Mouse (Mus musculus) hindbrain, embryonic 10.5 days (tissue): ENCODE results near the gene Gm10310. TPM values are rescaled to one million over a fixed set of nuclear protein-coding genes. Genes with fewer than 3 reads are reported as not detected.
"Not testable (repeated sequence)": the region's sequence is repeated elsewhere in the genome, so short reads cannot be mapped to it uniquely, and the experiment has no call there.

Experiments used
- DNase-seq: peaks from one replicate; pipeline ENCODE4 v3.0.0-alpha.2; 2017; ENCODE audit warnings: low spot score
- H3K27ac ChIP-seq: fragments of 300-500 bp; sonication (generic); 2 replicates; pipeline ENCODE4 v1.5.1; 2016; ENCODE audit warnings: mild to moderate bottlenecking, moderate library complexity
- H3K27me3 ChIP-seq: fragments of 300-500 bp; sonication (generic); 2 replicates; pipeline ENCODE4 v1.6.1; 2016; ENCODE audit warnings: mild to moderate bottlenecking; ENCODE audit not compliant: poor library complexity, insufficient read depth, severe bottlenecking
- H3K36me3 ChIP-seq: fragments of 300-500 bp; sonication (generic); 2 replicates; pipeline ENCODE4 v1.6.1; 2016; ENCODE audit warnings: mild to moderate bottlenecking, moderate library complexity
- H3K4me1 ChIP-seq: fragments of 300-500 bp; sonication (generic); replicated peaks from 2 replicates; pipeline ENCODE4 v1.6.1; 2016; ENCODE audit warnings: mild to moderate bottlenecking
- H3K4me3 ChIP-seq: fragments of 300-500 bp; sonication (generic); 2 replicates; pipeline ENCODE4 v1.5.1; 2016; ENCODE audit warnings: mild to moderate bottlenecking, moderate library complexity
- H3K9me3 ChIP-seq: fragments of 300-500 bp; sonication (generic); 2 replicates; pipeline ENCODE4 v1.6.1; 2016; ENCODE audit warnings: mild to moderate bottlenecking, moderate library complexity
- WGBS: fragments of 180-500 bp; shearing (Covaris S2); methylation state at CpG from one replicate; pipeline ENCODE4 v1.1.7; 2016; 5-methylcytosine and 5-hydroxymethylcytosine counted together
- polyA plus RNA-seq: library from polyadenylated mRNA; unstranded; fragments of >200 nt; fragmentation: Nextera tagmentation; extraction: Ambion mirVana; gene quantifications from 2 replicates; pipeline ENCODE4 v1.2.1, GENCODE M21; 2016

Gene Gm10310
- polyA plus RNA-seq, result not detected in 2 replicates

DNA sequence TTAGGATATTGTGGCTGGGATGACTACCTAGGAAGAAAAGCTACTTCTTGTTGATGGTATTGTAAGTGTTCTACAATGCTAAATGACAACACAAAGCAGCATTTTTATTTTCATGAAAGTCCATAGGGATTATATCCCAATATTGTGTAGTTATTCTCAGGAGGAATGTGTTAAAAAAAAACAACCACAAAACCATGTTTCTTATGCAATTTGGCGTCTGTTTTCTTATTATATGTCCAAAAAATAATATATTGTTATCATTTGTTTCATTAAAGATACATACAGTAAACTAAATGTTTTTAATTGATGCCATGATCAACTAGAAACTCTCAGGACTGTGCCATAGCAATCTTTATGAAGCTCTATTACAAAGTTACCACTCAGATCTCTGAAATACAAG is at the start of gene Gm10310:
Gene Gm10310, minus strand, starts transcription at position 101 of the 400 bp plus-strand sequence.
- H3K27ac ChIP-seq, DNase-seq, H3K36me3 ChIP-seq, H3K4me1 ChIP-seq, H3K4me3 ChIP-seq, H3K9me3 ChIP-seq, H3K27me3 ChIP-seq: not testable (repeated sequence)
- WGBS, result no CpG with 5 or more reads among the region's 1 CpGs

DNA sequence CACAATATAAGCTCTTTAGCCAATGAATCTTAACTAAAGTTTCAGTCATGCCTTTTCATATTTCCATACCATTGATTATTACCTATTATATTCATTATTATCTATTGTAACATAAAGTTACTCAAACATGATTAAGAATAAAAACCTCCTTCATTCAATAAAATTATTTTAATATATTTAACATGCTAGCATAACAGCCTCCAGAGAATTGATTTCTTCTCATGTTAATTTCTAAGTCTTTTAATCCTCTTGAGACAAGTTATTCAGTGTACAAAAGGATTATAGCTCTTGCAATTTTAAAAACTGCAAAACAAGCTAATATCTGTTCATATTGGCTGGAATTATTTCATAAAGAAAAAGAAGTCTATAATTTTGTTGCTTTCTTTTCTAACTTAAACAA is 45.2 kb upstream of the Gm10310 start, which contains the start of gene Olfr821:
Gene Olfr821, plus strand, starts transcription at position 301 of the 400 bp plus-strand sequence.
- Histone ChIP-seq H3K27ac (no peak within 1 kb of the TSS), H3K4me3 (no peak within 1 kb of the TSS), H3K9me3 (no peaks in the 10 kb centered on the region), H3K36me3 (no peaks in the 10 kb centered on the region), H3K27me3 (no peaks in the 10 kb centered on the region), H3K4me1 (no peaks in the 10 kb centered on the region)
- DNase-seq, result no peak

DNA sequence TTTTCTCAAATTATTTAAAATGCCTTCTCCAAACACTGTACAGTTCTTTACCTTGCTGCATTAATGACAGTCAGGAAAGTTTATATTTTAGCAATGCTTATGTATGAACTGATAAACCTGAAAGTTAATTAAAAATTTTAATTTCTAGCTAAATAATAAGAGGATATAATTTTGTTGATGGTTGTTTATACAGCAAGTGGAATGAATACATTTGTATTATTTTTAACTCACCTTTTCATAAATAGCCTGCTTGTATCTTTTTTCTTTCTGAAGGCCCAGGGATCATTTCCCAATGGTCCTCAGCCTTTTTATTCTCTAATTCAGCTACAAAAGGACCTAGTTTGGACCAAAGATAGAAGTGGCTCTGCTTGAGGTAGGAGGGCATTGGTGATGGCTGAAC is 27.5 kb upstream of the Gm10310 start, which contains the start of gene Olfr820:
Gene Olfr820, plus strand, starts transcription at position 301 of the 400 bp plus-strand sequence.
- no peaks in the 10 kb centered on the region for H3K4me1 ChIP-seq
- H3K9me3 ChIP-seq, result no peaks in the 10 kb centered on the region
- no peak within 1 kb of the TSS for H3K4me3 ChIP-seq
- no peaks in the 10 kb centered on the region for H3K36me3 ChIP-seq
- no peaks in the 10 kb centered on the region for H3K27me3 ChIP-seq
- no peak for DNase-seq
- H3K27ac ChIP-seq, result no peak within 1 kb of the TSS

- not testable (repeated sequence) for H3K4me3 ChIP-seq, H3K27me3 ChIP-seq, H3K27ac ChIP-seq, H3K4me1 ChIP-seq, DNase-seq, H3K36me3 ChIP-seq
- WGBS, result 90% methylated on average over 4 of the region's 4 CpGs
- peaks cover 12% of the 10 kb centered on the region; the same call in 1 of the 2 replicates for H3K9me3 ChIP-seq
Measured at GRCm38 (mm10) chr10:130005366-130005765, 20.5 kb upstream of the Gm10310 start.

GRCm38 (mm10) chr10:130004104-130004503 is 19.2 kb upstream of the Gm10310 start:
- WGBS, result 89% methylated on average over 4 of the region's 4 CpGs
- not testable (repeated sequence) for H3K4me3 ChIP-seq, H3K27me3 ChIP-seq, H3K36me3 ChIP-seq, H3K27ac ChIP-seq, DNase-seq, H3K4me1 ChIP-seq
- H3K9me3 ChIP-seq, result peaks cover 12% of the 10 kb centered on the region; the same call in 1 of the 2 replicates

GRCm38 (mm10) chr10:129981867-129982266 is 3.0 kb downstream of the Gm10310 start:
- H3K4me3 ChIP-seq, H3K9me3 ChIP-seq, DNase-seq, H3K27ac ChIP-seq, H3K4me1 ChIP-seq, H3K27me3 ChIP-seq, H3K36me3 ChIP-seq: not testable (repeated sequence)
- WGBS, result no CpG with 5 or more reads among the region's 3 CpGs

- not testable (repeated sequence) for H3K27ac ChIP-seq, H3K9me3 ChIP-seq, H3K4me3 ChIP-seq, DNase-seq, H3K4me1 ChIP-seq, H3K27me3 ChIP-seq, H3K36me3 ChIP-seq
- WGBS, result no CpG with 5 or more reads among the region's 2 CpGs
Measured at GRCm38 (mm10) chr10:129976040-129976439, 8.8 kb downstream of the Gm10310 start, which contains the start of gene Olfr247. TSS of gene Olfr247 (minus strand) at chr10:129976140.

DNA sequence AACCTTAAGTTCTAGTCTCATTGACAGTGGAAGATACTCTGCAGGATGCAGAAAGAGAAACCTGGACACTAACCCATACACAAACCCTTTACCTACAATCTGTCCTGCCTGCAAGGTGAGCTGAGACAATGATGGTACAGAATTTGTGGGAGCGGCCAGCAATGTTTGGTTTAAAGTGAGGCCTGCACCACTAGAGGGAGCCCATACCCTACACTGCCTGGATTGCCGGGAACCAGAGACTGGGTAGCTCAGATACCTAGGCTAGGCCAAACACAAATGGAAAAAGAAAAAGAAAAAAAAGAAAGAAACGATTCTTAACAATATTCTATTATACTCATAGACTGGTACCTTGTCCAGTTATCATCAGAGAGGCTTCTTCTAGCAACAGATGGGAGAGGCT is 11.9 kb downstream of the Gm10310 start:
- not testable (repeated sequence) for H3K27me3 ChIP-seq, H3K4me3 ChIP-seq, H3K27ac ChIP-seq, H3K4me1 ChIP-seq, H3K36me3 ChIP-seq, DNase-seq, H3K9me3 ChIP-seq
- whole genome bisulfite sequencing, result no CpG with 5 or more reads among the region's 3 CpGs

DNA sequence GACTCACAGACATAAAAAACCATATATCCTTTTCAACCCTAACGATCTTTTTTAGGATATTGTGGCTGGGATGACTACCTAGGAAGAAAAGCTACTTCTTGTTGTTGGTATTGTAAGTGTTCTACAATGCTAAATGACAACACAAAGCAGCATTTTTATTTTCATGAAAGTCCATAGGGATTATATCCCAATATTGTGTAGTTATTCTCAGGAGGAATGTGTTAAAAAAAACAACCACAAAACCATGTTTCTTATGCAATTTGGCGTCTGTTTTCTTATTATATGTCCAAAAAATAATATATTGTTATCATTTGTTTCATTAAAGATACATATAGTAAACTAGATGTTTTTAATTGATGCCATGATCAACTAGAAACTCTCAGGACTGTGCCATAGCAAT is 17.7 kb downstream of the Gm10310 start, which contains the start of gene Olfr819:
Gene Olfr819, minus strand, starts transcription at position 101 of the 400 bp plus-strand sequence.
- not testable (repeated sequence) for H3K27me3 ChIP-seq, H3K4me1 ChIP-seq, H3K36me3 ChIP-seq, H3K9me3 ChIP-seq, H3K27ac ChIP-seq, H3K4me3 ChIP-seq, DNase-seq
- WGBS, result 84% methylated on average over 2 of the region's 2 CpGs

DNA sequence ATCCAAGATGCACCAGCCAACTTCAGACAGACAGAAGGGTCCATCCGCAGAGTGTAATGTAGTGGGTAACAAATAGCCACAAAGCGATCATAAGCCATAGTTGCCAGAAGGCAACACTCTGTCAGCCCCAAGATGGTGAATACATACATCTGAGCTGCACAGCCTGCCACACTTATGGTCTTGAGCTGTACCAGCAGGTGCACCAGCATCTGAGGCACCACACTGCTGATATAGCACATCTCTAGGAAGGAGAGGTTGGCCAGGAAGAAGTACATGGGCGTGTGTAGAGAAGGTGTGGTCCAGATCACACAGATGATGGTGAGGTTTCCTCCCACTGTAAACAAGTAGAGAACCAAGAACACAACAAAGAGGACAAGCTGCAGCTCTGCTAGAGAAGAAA is 18.6 kb downstream of the Gm10310 start:
- not testable (repeated sequence) for H3K4me1 ChIP-seq, H3K4me3 ChIP-seq, H3K36me3 ChIP-seq, H3K27me3 ChIP-seq, H3K27ac ChIP-seq, DNase-seq, H3K9me3 ChIP-seq
- 98% methylated on average over 2 of the region's 3 CpGs for WGBS

DNA sequence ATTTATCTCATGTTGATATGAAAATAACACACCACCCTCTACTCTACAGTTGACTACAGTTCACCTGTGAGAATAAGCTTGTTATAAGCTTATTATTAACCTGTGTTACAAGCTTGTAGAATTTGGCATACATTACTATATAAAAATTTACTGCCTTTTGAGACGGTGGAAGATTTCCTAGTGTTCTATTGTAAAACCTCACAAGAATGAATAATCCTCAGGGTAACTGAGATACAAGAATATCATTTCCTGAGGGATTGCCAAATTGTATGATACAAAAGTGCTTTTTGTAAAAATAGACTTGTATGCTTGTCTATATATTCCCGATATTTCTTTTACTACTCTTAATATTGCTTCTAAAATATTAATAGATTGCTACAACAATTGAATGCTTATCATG is 35.9 kb downstream of the Gm10310 start, which contains the start of gene Olfr818:
Gene Olfr818, minus strand, starts transcription at position 101 of the 400 bp plus-strand sequence.
- DNase-seq, result no peak
- Histone ChIP-seq H3K4me3 (no peak within 1 kb of the TSS), H3K9me3 (no peaks in the 10 kb centered on the region), H3K27ac (no peak within 1 kb of the TSS), H3K36me3 (no peaks in the 10 kb centered on the region), H3K27me3 (no peaks in the 10 kb centered on the region), H3K4me1 (no peaks in the 10 kb centered on the region)
- WGBS, result 95% methylated on average over 2 of the region's 2 CpGs

Other genes starting within 250 kb of the Gm10310 start
- gene Olfr806, start 243.1 kb downstream of the Gm10310 start, polyA plus RNA-seq, result not detected in 2 replicates
- not detected in 2 replicates for gene Olfr807, start 227.3 kb downstream of the Gm10310 start, polyA plus RNA-seq
- not detected in 2 replicates for gene Olfr808, start 219.6 kb downstream of the Gm10310 start, polyA plus RNA-seq
- gene Olfr809, start 210.4 kb downstream of the Gm10310 start, polyA plus RNA-seq, result not detected in 2 replicates
- gene Olfr810, start 190.1 kb downstream of the Gm10310 start, polyA plus RNA-seq, result not detected in 2 replicates
- not detected in 2 replicates for gene Olfr811, start 180.7 kb downstream of the Gm10310 start, polyA plus RNA-seq
- not detected in 2 replicates for gene Olfr812, start 139.0 kb downstream of the Gm10310 start, polyA plus RNA-seq
- not detected in 2 replicates for gene Olfr813, start 129.7 kb downstream of the Gm10310 start, polyA plus RNA-seq
- not detected in 2 replicates for gene Olfr814, start 105.2 kb downstream of the Gm10310 start, polyA plus RNA-seq
- gene Olfr815, start 79.2 kb downstream of the Gm10310 start, polyA plus RNA-seq, result not detected in 2 replicates
- gene Olfr816, start 69.5 kb downstream of the Gm10310 start, polyA plus RNA-seq, result not detected in 2 replicates
- not detected in 2 replicates for gene Olfr818, start 36.0 kb downstream of the Gm10310 start, polyA plus RNA-seq
- gene Olfr819, start 17.8 kb downstream of the Gm10310 start, polyA plus RNA-seq, result not detected in 2 replicates
- gene Olfr247, start 8.9 kb downstream of the Gm10310 start, polyA plus RNA-seq, result not detected in 2 replicates
- gene Olfr820, start 27.6 kb upstream of the Gm10310 start, polyA plus RNA-seq, result not detected in 2 replicates
- not detected in 2 replicates for gene Olfr821, start 45.3 kb upstream of the Gm10310 start, polyA plus RNA-seq
- gene Olfr822, start 86.1 kb upstream of the Gm10310 start, polyA plus RNA-seq, result not detected in 2 replicates
- not detected in 2 replicates for gene Olfr823, start 130.3 kb upstream of the Gm10310 start, polyA plus RNA-seq
- not detected in 2 replicates for gene Olfr824, start 144.9 kb upstream of the Gm10310 start, polyA plus RNA-seq
- gene Olfr825, start 181.7 kb upstream of the Gm10310 start, polyA plus RNA-seq, result not detected in 2 replicates
- gene Olfr826, start 199.1 kb upstream of the Gm10310 start, polyA plus RNA-seq, result not detected in 2 replicates
- 0.10 TPM in 1 of 2 replicates, not detected in the other for gene Olfr827, start 229.3 kb upstream of the Gm10310 start, polyA plus RNA-seq